Mouse (Mus musculus): Measurements from ENCODE around the gene Ptpn11.
"Not testable (repeated sequence)": the region's sequence is repeated elsewhere in the genome, so short reads cannot be mapped to it uniquely, and the experiment has no call there.

The Ptpn11 gene

DNA sequence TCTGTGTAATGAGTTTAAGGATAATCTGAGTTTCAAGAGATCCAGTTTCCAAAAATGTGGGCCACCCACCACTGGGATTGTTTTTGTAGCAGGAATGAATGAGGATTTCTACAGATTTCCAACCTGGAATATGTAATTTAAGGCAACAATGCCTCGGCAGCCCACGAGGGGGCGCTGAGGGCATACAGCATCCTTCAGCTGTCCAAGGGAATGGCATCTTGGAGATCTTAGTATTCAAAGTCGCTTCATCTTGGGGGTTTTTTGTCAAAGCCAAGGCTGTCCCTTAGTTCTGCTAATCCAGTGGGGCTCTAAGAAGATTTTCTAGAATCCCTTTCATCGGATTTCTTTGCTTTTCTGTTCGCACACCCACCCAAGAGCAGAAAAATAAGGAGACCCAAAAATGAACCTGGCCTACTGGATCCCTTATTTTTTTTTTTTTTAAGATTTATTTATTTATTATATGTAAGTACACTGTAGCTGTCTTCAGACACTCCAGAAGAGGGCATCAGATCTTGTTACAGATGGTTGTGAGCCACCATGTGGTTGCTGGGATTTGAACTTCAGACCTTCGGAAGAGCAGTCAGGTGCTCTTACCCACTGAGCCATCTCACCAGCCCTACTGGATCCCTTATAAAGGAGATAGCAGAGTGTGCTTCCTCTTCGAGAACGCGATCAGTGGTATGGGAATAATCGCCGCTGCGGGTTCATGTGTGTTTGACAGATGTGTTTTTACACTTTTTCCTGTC, 24.4 kb upstream of the Ptpn11 start:
- peak in 1 of 2 experiments; percentile 58 for DNase-seq (ENCODE audit: low spot score in 2 of 2)

DNA sequence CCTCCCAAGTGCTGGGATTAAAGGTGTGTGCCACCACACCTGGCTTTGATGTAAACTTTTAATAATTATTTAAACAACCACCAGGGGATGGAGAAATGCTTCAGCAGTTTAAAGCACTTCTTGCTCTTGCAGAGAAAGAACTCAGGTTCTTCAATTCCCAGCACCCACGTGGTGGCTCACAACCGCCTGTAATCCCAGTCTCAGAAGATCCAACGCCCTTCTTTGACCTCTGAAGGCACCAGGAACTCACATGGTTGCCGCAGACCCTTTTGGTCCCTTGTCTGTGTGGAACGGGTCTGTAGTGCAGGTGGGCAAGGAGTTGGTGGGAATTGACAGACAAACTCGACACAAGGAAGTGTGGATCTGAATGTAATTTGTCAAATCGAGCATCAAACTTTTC, 23.5 kb upstream of the Ptpn11 start:
- DNase-seq (ENCODE audit: low spot score in 2 of 2) = no peak

DNA sequence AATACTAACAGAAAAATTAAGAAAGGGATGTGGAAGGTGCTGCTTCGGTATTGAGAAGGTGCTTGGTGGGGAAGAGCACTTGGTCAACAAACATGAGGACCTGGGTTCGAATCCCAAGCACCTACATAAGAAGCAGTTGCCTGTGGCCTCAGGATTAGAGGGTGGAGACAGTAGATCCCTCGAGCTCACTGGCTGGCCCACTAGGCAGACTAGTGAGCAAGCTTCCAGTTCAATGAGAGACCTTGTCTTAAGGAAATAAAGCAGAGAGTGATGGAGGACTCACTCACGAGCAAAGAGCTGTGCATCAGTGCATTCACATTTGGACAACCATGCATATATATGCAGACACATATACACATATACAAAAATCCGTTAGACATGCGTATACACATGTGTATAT, 20.9 kb upstream of the Ptpn11 start:
- no peak for DNase-seq (ENCODE audit: low spot score in 2 of 2)

DNA sequence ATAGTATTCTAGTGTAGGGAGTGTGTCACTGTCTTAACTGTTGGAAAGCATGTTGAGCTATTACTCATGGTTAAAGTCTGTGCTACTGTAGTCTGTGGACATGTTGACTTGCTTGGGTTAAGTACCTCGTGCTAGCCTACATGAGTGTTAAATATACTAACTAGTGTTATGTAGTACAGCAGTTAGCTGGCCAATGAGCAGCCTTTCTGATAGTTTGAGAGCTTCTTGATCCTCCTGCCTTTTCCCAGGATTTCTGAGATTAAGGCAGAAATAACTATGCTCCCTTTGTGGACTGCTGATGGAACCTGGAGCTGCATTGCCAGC, 19.4 kb upstream of the Ptpn11 start:
- no peak for DNase-seq (ENCODE audit: low spot score in 2 of 2)

DNA sequence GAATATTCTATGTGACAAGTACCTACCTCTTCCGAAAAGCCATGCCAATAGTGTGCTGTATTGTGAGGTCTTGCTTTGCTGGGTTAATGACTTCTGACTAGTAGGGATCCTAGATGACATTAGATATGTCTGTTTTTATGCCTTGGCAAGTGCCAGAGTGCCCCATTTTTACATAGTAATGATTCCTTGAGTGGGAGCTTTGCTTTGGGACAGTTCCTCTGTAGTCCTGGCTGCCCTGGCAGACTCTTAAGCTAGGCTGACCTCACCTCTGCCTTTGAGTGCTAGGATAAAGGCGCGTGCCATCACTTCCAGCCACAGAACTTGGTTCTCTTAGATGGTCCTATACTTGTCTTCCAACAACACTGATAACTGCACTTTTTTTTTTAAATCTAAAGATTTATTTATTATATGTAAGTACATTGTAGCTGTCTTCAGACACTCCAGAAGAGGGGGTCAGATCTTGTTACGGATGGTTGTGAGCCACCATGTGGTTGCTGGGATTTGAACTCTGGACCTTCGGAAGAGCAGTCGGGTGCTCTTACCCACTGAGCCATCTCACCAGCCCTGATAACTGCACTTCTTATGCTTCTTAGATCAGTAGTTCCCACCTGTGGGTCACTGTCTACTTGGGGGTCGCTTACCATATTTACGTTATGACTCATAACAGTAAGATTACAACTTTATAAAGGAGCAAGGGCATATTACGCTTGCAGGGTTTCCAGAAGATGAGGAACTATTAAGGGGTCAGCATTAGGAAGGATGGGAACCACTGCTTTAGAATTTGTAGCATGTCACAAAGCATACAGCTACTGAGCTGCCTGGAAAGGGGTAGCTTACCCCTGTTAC, 18.8 kb upstream of the Ptpn11 start:
- no peak for DNase-seq (ENCODE audit: low spot score in 2 of 2)

DNA sequence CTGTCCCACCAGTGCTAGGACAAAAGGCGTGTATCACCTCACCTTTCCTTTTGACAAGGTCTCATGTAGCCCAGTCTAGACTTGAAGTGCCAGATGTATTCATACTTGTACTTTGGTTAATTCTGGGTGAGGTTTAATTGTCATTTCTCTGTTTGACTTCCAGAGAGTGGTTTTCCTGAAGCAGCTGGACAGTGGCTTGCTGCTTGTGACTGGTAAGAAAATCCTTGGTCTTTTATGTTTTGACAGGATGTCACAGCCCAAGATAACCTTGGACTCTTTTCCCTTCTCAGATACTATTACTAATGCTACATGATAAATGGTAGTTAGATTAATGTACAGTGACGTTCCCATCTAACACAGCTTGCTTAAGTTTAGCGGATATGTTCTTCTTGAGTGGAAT, 15.8 kb upstream of the Ptpn11 start:
- DNase-seq (ENCODE audit: low spot score in 2 of 2) = no peak

DNA sequence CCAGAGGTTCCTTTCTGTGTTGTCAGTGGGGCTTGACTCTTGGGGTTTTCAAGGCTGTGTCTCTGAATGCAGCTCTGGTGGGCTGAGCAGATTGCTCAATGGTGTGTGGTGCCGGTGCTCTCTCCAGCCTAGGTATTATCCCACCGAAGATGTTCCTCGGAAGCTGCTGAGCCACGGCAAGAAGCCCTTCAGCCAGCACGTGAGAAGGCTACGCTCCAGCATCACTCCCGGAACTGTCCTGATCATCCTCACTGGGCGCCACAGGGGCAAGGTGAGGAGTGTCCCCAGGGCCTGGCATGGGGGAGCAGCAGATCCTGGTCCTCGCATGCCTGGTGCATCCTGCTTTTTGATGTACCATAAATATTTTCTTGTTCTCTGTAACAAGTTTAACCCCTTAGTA, 15.3 kb upstream of the Ptpn11 start:
- DNase-seq (ENCODE audit: low spot score in 2 of 2) = no peak

DNA sequence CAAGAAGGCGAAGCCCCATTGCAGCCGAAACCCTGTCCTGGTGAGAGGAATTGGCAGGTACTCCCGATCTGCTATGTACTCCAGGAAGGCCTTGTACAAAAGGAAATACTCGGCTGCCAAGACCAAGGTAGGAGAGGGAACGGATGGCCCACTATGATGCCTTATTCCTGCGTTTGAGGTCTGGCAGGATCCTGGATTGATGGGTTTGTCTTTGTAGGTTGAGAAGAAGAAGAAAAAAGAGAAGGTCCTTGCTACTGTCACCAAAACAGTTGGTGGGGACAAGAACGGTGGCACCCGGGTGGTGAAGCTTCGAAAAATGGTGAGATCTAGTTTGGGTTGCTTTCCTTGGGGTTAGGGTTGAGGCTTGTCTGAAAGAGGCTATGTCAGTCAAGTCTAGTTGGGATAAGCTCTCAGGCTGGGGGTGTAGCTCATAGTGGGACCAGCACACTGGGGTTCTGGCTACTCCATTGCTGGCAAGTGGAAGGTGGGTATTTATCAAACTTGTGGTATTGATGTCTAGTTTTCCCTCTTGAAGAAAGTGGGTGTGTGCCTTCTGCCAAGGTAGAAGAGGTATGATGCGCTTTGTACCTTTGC, 14.4 kb upstream of the Ptpn11 start:
- not testable (repeated sequence) for DNase-seq (ENCODE audit: low spot score in 2 of 2)

DNA sequence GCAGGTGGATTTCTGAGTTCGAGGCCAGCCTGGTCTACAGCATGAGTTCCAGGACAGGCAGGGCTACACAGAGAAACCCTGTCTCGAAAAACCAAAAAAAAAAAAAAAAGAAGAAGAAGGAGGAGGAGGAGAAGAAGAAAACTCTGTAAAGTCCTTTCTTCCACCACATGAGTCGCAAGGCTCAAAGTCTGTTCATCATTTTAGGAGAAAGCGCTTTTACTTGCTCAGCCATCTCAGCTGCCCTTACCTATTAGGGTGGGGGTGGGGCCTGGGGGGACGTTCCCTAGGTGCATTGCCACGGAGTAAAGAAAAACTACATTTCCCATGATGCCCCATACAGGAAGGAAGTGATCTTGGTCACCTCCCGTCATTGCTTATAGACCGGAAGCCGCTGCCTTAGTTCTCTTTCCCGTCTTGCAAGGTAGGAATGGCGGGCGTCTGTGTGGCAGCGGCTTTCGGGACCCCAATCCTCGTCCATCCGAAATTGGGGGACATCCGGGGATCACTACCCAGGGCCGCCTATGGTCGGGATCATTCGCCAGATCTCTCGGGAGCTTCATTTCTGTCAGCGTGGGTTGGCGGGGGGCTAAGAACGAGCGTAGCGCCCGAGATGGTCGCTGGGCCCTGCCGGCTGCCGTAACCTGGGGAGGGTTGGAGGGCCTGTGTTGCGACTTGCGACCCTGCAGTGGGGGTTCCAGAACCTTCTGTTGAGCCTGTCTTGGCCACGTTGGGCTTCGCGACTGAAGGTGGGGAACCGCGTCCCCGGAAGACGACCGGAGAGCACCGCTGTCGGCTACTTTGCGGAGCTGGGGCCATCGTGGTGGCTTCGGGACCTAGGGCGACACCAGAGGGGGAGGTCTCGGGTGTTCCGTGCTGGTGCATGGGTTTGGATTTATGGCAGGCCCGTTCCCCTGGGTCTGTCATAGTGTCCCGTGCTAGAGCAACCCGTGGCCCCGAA, 13.2 kb upstream of the Ptpn11 start, which contains the start of gene Rpl6:
Gene Rpl6, plus strand, starts transcription at position 350 of the 958 bp plus-strand sequence.
- peak; percentile 81 to 86 for DNase-seq (ENCODE audit: low spot score in 2 of 2)

DNA sequence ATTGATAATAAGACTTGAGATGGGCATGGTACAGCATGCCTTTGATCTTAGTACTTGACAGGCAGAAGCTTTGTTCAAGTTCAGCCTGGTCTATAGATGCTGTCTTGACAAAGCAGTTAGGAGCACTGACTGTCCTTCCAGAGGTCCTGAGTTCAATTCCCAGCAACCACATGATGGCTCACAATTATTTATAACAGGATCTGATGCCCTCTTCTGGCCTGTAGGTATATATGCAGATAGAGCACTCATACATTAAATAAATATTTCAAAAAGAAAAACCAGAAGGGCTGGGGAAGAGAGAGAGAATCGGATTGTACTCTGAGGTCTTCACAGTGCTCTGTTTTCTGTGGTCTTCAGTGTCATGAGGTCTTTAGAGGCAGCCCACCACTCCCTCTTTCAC, 11.3 kb upstream of the Ptpn11 start:
- DNase-seq (ENCODE audit: low spot score in 2 of 2) = no peak

DNA sequence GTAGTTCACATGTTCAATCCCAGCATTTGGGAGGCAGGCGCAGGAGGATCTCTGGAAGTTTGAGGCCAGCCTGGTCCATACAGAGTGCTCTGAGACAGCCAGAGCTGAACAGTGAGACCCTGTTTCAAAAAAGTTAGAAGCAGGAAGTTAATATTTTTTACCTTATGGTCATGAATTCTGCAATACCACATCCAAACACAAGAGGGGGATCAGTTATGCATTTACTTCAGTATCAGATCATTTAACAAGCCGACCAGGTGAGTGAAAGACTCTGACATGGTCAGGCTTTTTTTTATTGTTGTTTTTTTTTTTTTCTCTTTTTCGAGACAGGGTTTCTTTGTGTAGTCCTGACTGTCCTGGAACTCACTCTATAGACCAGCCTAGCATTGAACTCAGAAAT, 10.5 kb upstream of the Ptpn11 start:
- peak; percentile 46 to 77 for DNase-seq (ENCODE audit: low spot score in 2 of 2)

DNA sequence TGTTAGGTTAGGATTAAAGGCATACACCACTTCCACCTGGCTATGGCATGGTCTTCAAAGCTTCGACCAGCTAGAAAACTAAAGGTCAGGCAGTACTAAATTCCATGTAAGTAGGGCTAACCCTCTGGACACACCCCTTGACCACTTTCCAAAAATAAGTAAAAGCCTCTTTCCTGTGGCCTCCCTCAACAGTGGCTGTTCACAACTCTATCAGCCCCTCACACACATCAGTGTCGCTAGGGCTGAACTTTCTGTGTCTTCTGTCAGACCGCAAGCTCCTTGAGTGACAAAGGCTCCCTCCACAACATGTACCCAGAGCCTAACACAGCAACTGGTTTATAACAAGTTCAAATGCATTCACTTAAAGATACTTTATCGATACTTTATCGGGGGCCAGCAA, 7.2 kb upstream of the Ptpn11 start:
- no peak for DNase-seq (ENCODE audit: low spot score in 2 of 2)

DNA sequence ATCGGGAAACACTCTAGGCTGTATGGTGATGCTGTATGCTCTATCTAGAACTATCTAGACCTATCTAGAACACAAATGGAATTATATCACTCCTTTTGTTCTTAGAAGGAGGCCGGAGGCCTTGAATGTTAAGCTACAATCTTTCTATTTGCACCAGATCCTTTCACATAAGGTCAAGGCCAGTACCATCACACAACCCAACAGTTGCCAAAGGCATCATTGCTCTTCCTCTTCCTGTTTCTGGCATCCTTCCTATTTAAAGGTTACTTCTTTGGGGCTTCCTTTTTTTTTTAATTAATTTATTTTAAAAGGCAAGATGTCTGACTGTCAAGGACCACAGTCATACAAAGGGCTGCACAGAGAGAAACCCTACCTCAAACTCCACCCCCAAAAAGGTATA, 6.1 kb upstream of the Ptpn11 start:
- DNase-seq (ENCODE audit: low spot score in 2 of 2) = no peak

DNA sequence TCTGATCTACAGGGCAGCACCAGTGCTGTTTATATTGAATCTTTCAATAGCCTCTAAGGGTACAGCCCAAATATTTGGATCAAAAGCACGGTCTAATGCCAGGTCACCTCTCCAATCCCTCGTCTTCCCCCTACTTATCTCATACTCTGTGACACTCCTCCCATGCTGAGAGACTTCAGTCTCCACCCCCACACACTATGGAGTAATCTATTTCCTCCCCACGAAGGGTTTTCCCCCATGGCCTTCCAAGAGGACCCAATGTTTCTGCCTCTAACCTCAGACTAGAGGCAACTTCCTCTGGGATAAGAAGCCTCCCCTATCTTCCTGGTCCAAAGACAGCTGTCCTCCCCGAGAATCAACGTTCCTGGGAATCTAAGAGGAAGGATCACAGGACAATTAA, 5.6 kb upstream of the Ptpn11 start:
- DNase-seq (ENCODE audit: low spot score in 2 of 2) = no peak

DNA sequence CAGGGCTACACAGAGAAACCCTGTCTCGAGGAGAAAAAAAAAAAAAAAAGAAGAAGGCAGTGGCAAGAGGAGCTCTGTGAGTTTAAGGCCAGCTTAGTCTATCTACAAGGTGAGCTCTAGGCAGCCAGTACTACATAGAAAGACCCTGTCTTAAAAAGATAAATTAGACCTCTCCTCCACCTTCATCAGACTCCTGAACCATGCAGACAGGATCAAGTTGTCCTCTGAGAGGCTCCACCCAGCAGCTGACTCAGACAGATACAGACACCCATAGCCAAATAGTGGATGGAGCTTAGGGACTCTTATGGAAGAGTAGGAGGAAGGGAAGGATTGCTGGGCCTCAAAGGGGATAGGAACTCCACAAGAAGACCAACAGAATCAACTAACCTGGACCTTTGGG, 3.0 kb upstream of the Ptpn11 start:
- no peak for DNase-seq (ENCODE audit: low spot score in 2 of 2)

DNA sequence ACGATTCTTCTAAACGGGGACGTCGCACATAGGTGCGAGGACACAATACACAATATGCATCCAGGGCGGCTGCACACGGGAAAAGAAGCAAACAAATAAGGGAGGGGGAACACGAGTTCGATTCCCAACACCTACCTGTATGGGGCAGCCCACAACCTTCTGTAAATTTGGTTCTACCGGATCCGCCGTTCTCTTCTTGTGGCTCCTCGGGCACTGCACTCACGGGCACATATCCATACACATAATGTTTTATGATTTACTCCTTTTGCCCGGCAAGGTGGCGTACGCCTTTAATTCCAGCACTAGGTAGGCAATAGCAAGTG, 348 bp upstream of the Ptpn11 start:
- DNase-seq (ENCODE audit: low spot score in 2 of 2) = no peak

DNA sequence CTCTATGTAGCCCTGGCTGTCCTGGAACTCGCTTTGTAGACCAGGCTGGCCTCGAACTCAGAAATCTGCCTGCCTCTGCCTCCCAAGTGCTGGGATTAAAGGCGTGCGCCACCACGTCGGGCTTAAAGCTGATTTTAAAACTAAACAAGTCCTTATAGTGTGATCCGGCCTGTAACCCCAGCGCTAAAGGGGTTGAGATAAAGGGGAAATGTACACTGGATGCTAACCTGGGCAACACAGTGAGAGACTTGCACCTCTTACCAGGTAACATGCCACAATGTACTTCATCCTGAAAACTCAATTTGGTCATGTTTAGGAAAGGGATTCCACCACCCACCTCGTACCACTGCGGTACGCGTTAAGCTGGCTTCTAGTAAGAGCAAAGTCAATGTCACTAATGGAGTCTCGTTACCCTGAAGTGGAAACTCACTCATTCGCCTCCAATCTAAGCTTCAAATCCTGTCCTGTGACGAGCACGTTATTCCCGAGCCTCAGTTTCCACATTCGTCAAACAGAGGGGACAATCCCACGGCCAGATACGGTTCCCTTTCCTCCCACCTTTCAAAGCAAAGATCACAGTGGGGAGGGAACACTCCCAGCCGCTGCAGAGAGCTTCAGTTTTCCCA, 874 bp downstream of the Ptpn11 start:
- DNase-seq (ENCODE audit: low spot score in 2 of 2) = no peak

DNA sequence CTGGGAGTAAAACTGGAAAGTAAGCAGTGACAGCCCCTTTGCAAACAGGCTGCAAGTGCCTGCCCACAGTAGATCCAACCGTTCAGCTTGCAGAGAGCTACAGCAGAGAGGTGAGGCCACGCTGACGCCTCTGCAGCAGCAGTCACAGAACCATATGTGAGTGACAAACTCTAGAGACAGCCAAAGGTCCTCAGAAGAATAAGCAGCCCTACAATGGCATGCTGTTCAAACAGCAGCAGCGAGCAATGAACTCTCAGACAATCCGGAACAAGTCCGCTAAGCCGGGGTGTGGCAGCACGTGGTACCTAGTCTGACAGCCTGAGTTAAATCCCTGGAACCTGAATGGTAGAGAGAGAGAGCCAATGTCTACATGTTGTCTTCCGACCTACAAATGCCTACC, 2.0 kb downstream of the Ptpn11 start:
- no peak for DNase-seq (ENCODE audit: low spot score in 2 of 2)

DNA sequence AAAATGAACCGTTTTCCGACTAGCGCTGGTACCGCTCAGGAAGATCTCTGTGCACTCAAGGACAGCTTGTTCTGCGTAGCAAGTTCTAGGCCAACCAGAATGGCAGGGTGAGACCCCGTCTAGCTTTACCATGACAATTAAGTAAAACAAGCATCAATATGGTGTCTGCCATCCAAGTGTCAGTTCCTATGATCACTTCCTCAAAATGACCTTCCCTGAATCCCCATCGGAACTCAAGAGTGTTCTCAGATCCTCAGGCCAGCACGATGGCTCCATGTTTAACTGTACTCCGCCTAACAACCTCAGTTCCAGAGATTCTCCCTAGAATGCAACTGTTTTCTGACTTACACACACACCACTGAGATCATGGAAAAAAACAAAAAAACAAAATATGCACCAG, 2.9 kb downstream of the Ptpn11 start:
- DNase-seq (ENCODE audit: low spot score in 2 of 2) = no peak

DNA sequence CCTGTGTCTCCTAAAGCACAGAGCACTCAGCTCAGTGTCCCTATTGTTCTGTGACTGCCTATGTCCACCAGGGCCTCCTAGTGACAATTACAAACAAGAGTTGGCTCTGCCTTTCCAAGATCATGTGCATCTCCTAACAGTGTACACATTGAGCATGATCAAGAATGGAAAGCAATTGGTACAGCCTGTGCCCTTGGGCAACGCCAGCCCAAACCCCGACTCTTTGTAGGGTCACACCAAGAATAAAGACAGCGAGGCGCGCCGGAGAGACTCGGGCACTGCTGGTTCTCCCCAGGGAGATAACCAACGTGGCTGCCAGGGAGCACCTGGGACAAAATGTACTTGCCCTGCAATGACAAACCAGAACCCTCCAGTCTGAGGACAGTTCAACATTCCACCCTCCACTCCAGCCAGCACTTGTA, 3.6 kb downstream of the Ptpn11 start:
- no peak for DNase-seq (ENCODE audit: low spot score in 2 of 2)

DNA sequence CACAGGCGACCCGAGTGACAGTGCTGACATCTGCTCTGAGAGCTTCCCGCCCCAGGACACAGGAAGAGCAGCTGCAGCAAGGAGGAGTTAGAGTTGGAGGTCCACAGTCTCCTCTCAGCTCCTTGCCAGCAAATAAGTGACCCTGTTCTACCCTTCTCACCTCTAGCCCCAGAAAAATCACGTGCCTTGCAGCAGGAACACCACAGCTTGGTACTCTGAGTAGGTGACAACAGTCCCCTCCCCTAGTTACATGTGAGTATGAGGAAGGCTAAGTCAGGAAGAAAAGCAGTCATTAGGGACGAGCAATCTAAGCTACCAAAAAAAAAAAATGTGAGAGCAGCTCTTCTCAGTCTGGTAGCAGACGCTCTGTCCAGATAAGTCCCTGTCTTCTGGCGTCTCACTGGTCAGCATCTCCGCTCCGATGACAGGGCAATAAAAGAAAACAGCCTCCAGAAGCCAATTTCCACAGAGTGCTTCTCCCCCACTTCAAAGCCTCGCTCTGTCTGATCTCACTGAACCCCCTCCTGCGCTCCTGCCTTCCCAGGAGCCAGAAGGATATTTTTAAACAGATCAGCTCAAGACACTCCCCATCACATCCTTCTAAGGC, 6.1 kb downstream of the Ptpn11 start:
- DNase-seq (ENCODE audit: low spot score in 2 of 2) = no peak
